Mouse (Mus musculus) ES-CJ7 (cell line): ENCODE measurements at regions not wholly inside any gene's neighbourhood (a gene's known extent, or its start where the extent isn't known, plus 50 kb on each side); places are given as distances from the start of the nearest gene placed in this dataset.

ENCODE experiments used
- DNase-seq: peaks from one replicate; pipeline ENCODE4 v3.0.0; 2011; ENCODE audit warnings: low read depth, low spot score

DNA sequence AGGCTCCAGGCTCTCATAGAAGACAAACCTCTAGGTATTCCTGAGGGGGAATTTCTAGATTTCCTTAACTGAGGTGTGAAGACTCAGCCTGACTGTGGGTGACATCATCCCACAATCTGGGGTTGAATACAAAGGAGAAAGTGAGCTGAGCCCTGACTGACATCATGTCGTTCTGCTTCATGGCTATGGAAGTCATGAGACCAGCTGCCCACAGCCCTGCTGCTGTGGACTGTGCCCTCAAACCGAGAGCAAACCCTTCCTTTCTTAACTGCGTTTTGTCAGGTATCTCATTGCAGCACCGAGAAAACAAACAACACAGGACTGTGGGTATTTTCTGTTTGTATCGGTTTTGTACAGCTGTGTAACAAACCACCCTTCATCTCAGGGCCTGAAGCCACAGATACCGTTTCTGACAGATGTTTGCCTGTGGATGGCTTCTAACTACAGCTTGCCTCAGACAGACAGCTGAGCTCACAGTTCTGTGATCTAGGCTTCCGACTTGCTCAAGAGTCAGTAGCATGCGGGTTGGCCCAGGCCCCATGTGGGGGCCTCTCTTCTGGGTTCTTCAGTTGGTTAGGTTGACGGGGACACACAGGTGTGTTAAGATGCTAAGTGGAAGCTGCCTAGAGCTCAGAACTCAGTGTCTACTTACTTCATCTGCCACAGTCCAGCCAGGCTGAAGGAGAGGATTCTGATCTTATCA lies 150.9 kb downstream of the Tpra1 start:
- no peak for DNase-seq

- DNase-seq, result no peak
Measured at GRCm38 (mm10) chr6:89054060-89054459, 152.0 kb downstream of the Tpra1 start.

- peak; percentile 88 for DNase-seq
Measured at GRCm38 (mm10) chr6:89059431-89059975, 157.5 kb downstream of the Tpra1 start.

DNA sequence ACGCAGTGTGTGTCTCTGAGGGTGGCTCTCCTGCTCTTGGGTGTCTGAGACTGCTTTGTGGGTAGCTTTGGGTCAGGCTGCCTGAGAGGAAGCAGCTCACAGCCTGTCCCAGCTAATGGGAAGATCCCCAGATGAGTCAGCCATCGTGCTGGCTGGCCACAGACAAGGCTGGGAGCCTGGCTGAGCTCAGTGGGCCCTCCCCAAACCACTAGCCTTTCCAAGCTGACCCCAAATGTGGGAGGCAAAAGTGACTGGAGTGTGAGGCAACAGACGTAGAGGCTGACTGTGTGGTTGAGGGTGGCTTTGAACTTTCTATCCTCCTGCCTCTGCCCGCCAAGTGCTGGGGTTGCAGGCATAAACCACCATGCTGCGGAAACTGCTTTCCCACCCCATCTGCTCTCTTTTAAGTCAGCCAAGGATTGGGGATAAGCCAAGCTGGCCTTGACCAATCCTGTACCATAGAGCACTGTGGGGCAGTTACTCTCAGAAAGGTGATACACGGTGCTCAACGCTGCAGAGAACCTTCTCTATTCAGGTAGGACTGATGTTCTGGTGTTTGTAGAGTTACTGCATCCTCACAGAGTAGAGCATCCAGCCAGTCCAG lies 163.0 kb downstream of the Tpra1 start:
- DNase-seq, result no peak

- DNase-seq, result no peak
Measured at GRCm38 (mm10) chr6:89066588-89066987, 164.5 kb downstream of the Tpra1 start.

- no peak for DNase-seq
Measured at GRCm38 (mm10) chr6:89068286-89068685, 166.2 kb downstream of the Tpra1 start.

GRCm38 (mm10) chr6:89069108-89069507 lies 167.1 kb downstream of the Tpra1 start:
- no peak for DNase-seq

DNA sequence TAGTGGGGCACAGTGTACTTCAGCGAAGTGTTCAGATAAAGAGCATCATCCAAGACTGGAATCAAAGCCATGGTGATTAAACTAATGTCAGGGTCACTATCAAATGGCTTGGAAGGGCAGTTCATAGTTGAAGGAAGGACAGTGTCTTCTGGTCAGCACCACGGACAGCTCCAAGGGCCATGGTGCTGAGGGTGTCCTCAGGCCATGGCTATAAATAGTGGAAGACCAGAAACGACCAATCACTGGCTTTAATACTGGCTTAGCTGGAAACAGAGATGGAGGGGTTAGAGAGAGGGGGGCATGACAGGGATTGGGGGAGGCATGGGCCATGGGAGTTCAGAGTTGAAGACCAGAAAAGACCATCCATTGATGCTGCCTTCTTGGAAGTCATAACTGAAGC lies 168.0 kb downstream of the Tpra1 start:
- peak; percentile 38 for DNase-seq

- no peak for DNase-seq
Measured at GRCm38 (mm10) chr6:89071766-89072165, 169.7 kb downstream of the Tpra1 start.

DNA sequence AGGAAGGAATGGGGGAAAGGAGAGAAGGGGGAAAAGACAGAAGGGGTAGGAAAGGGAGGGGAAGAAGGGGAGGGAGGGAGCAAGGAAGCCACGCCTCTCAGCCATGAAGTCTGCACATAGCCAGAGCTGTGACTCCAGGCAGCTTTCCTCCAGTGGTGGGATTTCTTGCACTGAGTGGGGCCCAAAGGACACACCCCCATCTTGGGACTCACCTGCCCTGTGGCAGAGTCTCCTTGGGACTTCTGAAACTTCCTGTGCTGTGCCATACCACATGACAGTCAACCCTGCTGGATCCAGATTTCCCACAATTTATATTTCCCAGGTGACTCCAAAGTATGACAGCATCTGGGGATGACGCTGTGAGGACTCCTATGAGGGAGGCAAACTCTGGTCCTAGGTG lies 170.5 kb downstream of the Tpra1 start:
- no peak for DNase-seq

DNA sequence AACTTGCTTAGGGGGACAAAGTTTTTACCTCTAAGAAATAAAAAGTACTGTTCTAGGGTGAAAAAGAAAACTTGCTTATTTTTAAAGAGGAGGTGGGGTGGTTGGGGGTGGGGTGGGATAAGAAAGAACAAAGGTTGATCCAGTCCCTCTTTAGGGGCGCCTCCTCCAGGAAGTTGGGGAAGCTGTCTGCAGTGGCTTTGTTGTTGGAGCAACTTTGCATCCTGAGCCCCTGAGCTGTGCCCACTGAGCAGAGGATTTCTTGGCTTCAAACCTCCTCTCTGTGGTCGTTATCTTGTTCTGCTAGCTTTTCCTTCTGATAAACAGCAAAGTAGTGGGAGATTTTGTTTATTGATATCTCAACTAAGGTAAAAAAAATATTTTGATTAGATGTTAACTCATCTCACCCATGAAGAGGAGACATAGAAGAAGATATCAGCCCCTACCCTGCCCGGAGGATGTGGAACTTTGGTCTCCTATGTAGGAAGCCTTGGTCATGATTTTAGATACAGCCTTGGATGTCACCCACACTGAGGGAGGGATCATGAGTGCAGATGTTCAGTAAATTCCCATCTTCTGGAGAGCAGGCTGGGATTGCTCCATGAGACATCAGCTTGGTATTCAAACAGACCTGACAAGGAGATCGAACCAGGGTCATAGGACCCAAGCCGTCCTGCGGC lies 179.7 kb downstream of the Tpra1 start:
- no peak for DNase-seq

DNA sequence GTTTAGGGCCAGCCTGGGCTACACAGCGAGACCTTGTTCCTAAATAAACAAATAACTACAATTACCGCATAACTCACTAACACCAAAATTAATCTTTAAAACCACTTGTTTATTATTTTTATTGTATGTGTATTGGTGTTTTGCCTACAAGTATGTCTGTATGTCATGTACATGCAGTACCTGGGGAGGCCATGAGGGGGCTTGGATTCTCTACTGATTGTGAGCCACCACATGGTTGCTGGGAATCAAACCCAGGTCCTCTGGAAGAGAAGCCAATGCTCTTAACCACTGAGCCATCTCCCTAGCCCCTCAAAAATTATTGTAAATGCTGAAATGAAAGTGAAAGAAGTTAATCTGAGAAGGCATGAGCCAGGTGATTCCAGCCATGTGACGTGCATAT lies 182.4 kb downstream of the Tpra1 start:
- DNase-seq, result peak; percentile 51

GRCm38 (mm10) chr6:89085151-89085550 lies 183.1 kb downstream of the Tpra1 start:
- DNase-seq, result no peak

DNA sequence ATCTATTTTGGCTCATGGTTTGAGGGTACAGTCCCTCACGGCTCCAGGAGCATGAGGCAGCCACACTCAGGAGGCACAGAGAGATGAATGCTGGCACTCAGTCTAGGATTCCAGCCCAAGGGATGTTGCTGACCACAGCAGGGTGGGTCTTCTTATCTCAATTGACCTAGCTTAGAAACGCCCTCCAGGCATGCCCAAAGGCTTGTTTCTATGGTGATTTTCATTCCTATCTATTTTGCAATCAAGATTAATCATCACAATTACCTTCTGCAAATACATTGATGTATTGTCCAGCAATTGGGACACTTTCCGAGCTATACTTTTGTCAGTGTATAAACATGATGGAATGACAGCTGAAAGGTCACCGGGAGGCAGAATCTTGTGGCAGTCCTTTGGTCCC lies 185.6 kb downstream of the Tpra1 start:
- DNase-seq, result no peak

- DNase-seq, result no peak
Measured at GRCm38 (mm10) chr6:89090096-89090495, 188.0 kb downstream of the Tpra1 start.

- peak; percentile 34 for DNase-seq
Measured at GRCm38 (mm10) chr6:89095911-89096310, 193.9 kb downstream of the Tpra1 start.

GRCm38 (mm10) chr6:89097531-89097930 lies 195.5 kb downstream of the Tpra1 start:
- no peak for DNase-seq

- no peak for DNase-seq
Measured at GRCm38 (mm10) chr6:89119241-89119640, 217.2 kb downstream of the Tpra1 start.

- no peak for DNase-seq
Measured at GRCm38 (mm10) chr6:89121023-89121745, 219.1 kb downstream of the Tpra1 start.

DNA sequence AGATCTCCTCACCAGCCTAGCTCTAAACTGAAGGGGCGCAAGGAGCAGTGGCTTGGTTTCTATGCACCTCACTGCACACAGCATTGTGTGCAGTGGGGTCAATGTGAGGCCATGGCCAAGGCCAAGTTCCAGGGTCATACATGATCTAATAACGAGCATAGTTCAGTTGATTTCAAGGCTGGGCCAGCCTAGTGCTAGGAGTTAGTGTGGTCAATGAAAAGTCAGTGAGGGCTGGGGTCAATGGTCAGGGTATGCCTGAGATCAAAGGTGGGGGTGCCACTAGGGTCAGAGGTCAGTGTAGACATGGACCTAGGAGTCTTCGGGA lies 219.7 kb downstream of the Tpra1 start:
- no peak for DNase-seq

GRCm38 (mm10) chr6:89125916-89126315 lies 223.9 kb downstream of the Tpra1 start:
- peak; percentile 67 for DNase-seq

DNA sequence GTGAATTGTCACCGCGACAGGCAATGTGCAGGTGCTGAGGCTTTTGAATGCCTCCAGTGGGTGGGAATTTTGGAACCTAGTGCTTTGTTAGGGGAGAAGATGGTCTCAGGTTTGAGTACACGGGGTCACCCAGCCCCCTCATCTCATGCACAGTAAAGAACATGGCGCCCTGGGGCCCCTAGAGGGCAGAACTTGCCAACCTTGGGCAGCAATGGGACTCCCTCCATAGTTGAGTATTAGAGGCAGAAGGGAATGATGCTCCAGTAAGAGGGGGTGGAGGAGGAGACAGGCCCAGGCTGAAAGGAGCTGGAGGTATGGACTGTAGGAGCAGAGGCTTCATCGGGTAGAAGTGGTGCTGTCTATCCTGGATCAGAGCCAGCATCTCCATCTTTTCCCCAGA lies 226.1 kb downstream of the Tpra1 start:
- peak; percentile 12 for DNase-seq
